Mouse (Mus musculus) thymus, adult 2 months (tissue): ENCODE results near the gene Gmppa.

ENCODE experiments used
- CTCF ChIP-seq: fragments of 200-500 bp; IDR thresholded peaks from 2 replicates; pipeline ENCODE4 v1.5.1; 2012; ENCODE audit warnings: mild to moderate bottlenecking, control low read depth, low read length, moderate library complexity, borderline replicate concordance; ENCODE audit not compliant: control insufficient read depth, poor library complexity, insufficient read depth; ENCODE audit errors: extremely low read depth
- POLR2A ChIP-seq: fragments of 200-500 bp; IDR thresholded peaks from 2 replicates; pipeline ENCODE4 v1.6.1; 2012; ENCODE audit warnings: mild to moderate bottlenecking, low read length, control low read depth, moderate library complexity; ENCODE audit not compliant: control insufficient read depth, poor library complexity, insufficient read depth; ENCODE audit errors: extremely low read depth

DNA sequence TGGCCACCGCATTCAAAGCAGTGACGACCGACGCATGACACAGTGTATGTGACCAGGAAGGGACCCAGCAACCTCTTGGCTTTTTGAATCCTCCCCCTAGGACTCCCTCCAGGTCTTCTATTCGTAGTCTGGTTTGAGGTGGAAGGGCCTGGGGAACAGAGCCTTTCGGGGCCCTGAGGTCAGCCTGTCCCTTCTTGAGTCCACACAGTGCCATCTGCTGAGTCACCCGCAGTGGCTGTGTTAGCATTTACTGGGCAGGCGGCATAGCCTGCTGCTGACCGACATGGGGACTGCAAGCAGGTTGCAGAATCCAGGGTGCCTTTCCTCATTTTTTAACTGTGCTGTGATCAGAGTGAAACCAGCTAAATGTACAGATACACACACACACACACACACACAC is 28.7 kb upstream of the Gmppa start:
- no peak for TF ChIP-seq POLR2A
- TF ChIP-seq CTCF: no peak
